Mouse (Mus musculus): ENCODE results near the gene Drg1.
"Not testable (repeated sequence)": the region's sequence is repeated elsewhere in the genome, so short reads cannot be mapped to it uniquely, and the experiment has no call there.

Drg1 gene

GRCm38 (mm10) chr11:3206783-3207182 lies 59.4 kb downstream of the Drg1 start:
- no peak for DNase-seq

GRCm38 (mm10) chr11:3205207-3205606 lies 61.0 kb downstream of the Drg1 start:
- no peak for DNase-seq

- DNase-seq = no peak
Measured at GRCm38 (mm10) chr11:3203771-3204170, 62.4 kb downstream of the Drg1 start.

GRCm38 (mm10) chr11:3202781-3203441 lies 63.3 kb downstream of the Drg1 start:
- peak; percentile 71 for DNase-seq

- DNase-seq = peak; percentile 92
Measured at GRCm38 (mm10) chr11:3202231-3202701, 63.9 kb downstream of the Drg1 start, which contains the start of gene Eif4enif1. Gene Eif4enif1, plus strand, starts transcription at chr11:3202392.

GRCm38 (mm10) chr11:3201326-3202230 lies 64.6 kb downstream of the Drg1 start:
- no peak for DNase-seq

DNA sequence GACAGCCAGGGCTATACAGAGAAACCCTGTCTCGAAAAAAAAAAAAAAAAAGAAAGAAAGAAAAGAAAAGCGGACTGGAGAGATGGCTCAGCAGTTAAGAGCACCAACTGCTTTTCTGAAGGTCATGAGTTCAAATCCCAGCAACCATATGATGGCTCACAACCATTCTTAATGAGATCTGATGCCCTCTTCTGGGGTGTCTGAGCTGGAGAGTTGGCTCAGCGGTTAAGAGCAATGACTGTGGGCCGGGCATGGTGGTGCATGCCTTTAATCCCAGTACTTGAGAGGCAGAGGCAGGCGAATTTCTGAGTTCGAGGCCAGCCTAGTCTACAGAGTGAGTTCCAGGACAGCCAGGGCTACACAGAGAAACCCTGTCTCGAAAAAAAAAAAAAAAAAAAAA lies 65.6 kb downstream of the Drg1 start:
- DNase-seq = not testable (repeated sequence)

DNA sequence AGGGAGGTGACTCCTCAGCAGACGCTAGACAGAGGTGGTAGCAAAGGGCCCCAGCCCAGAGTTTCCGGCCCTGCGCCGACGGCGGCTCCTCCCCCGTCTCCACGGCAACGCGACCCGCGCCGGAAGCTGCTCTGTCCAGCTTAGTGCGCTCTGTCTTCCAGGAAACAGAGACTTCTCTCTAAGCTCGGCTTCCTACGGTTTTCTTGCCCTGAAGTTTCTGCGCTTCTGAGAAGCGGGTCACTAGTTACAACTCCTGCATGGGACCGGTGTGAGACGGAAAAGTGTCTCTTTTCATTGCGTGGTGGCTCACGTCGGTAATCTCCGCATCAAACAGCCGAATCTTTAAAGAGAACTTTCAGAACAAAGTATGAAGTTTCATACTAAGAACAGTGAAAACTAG lies 72.9 kb downstream of the Drg1 start, which contains the start of gene Sfi1:
Gene Sfi1, minus strand, starts transcription at position 101 of the 400 bp plus-strand sequence.
- DNase-seq = no peak

- not testable (repeated sequence) for DNase-seq
Measured at GRCm38 (mm10) chr11:3182707-3183106, 83.5 kb downstream of the Drg1 start.

- not testable (repeated sequence) for DNase-seq
Measured at GRCm38 (mm10) chr11:3181971-3182370, 84.2 kb downstream of the Drg1 start.

DNA sequence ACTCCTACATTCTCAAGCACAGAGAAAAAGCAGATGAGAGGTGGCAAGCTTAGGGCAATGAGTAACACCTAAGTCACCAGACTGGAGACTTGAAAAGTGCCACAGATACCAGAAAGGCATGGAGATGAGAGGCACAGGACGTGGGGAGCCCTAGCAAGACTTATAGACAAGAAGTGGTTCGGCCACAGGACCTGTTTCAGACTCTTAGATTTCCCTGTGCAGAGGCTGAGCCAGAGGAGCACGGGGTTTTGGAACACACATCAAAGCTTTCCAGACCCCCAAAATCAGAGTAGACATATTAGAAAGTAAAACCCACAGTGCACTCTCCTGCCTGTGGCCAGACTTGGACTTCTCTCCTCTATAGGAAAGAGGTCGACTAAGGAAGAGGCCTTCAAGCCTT lies 85.0 kb downstream of the Drg1 start:
- peak; percentile 71 for DNase-seq

GRCm38 (mm10) chr11:3180510-3181160 lies 85.6 kb downstream of the Drg1 start:
- not testable (repeated sequence) for DNase-seq

DNA sequence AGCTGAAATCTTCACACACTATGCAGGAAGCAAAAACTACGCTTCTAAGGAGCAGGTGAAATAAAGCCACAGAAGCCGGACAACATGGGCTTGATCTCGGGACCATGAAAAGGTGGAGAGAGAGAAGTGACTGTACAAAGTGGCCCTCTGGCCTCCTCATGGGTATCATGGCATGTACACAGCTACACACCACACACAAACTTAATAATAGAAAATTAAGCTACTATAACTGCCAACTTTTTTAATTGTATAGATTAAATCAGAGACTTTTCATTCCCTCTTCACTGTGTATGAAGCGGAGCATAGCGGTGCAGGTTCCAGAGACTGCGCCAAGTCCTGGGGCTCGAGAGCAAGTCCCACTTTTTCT lies 86.5 kb downstream of the Drg1 start:
- peak; percentile 37 for DNase-seq

DNA sequence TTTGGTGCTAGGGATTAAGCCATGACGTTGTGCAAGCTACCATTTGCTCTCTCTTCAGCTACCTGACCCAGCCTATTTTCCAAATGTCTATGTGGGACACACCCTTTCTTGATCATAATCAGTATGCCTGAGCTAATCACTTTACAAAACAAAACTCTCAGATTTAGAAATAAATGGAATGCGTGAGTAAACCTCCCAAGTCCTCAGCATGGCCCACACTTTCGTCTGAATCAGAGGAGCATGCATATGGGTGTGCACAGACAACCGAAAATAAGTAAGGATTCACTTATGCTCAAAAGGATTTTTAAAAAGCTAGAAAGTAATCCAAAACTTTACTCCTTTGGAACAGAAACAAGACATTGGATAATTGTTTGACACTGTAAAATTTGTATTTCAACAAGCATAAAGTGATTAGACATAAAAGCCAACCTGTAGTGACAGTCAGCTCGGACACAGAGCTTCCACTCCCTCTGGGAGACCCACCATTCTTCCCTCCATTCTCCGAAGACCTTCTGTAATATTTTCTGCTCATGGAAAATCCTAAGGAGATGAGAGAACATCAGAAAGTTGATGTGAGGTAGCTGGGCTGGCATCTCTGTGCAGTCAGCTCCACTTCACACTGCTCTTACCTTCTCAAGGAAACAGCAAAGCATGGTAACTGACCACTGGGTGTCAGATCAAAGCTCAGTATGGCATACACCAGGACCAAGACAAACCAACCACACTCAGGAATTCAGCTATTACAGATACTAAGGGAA lies 87.1 kb downstream of the Drg1 start:
- peak; percentile 12 for DNase-seq

- DNase-seq = peak; percentile 66
Measured at GRCm38 (mm10) chr11:3173425-3174318, 92.5 kb downstream of the Drg1 start.

DNA sequence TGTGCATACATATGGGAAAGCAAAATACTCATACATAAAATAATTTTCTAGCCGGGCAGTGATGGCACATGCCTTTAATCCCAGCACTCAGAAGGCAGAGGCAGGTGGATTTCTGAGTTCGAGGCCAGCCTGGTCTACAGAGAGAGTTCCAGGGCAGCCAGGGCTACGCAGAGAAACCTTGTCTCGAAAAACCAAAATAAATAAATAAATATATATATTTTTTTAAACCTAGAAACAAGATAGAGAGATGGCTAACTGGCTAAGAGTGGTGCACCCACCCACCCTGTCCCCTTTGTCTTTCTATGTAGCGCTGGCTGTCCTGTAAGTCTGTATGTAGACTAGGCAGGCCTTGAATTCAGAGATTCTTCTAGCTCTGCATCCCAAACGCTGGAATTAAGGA lies 93.7 kb downstream of the Drg1 start:
- peak; percentile 19 for DNase-seq

- DNase-seq = peak; percentile 52
Measured at GRCm38 (mm10) chr11:3171931-3172330, 94.3 kb downstream of the Drg1 start.

DNA sequence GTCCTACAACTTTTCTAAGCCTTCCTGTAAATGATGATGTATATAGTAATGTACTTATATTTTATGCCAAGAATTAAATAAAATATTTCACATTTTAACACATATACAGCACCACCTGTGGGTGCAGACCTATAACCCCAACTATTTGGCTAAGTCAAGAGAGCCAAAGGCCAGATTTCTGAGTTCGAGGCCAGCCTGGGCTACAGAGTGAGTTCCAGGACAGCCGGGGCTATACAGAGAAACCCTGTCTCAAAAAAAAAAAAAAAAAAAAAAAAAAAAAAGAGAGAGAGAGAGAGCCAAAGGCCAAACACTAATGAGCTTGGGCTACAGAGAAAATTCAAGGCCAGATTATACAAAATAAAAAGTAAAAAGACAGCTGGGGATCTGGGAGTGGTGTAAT lies 97.2 kb downstream of the Drg1 start:
- peak; percentile 36 for DNase-seq

DNA sequence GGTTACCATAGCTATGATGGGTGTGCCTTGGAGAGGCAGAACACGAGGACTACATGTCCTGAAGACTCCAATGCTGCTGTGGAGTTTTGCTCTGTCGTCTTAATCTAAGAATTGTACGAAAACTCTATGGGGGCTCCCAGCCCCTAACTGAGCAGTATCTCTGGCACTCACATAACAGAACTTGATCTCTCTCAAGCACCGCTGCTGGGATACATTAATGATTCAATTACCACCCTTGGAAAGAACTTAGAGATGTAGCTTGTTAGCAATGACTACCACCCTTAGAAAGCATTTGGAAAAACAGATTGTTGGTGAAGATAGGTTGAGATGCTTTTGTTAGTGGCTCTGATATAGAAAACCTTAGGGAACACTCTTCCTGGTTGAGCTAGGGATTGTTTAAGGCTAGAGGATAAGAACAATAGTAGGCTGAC lies 98.6 kb downstream of the Drg1 start:
- DNase-seq = peak; percentile 58

GRCm38 (mm10) chr11:3167129-3167528 lies 99.1 kb downstream of the Drg1 start:
- DNase-seq = not testable (repeated sequence)

- not testable (repeated sequence) for DNase-seq
Measured at GRCm38 (mm10) chr11:3166321-3166720, 99.9 kb downstream of the Drg1 start.

All from kidney, adult 11 months (tissue).